Mouse (Mus musculus): Measurements from ENCODE around the gene Prss53.

Prss53 gene

GRCm38 (mm10) chr7:127890798-127891197, at the start of gene Prss53:
Gene Prss53 (minus strand): TSS chr7:127890970.
- no peak for DNase-seq (ENCODE audit: low spot score in 2 of 2)

- DNase-seq (ENCODE audit: low spot score in 2 of 2) = no peak
These were observed 45.6 kb upstream of the Prss53 start for GRCm38 (mm10) chr7:127936216-127936884.

GRCm38 (mm10) chr7:127935748-127936159, 45.0 kb upstream of the Prss53 start:
- DNase-seq (ENCODE audit: low spot score in 2 of 2) = no peak

- peak; percentile 88 to 94 for DNase-seq (ENCODE audit: low spot score in 2 of 2)
These were observed 44.4 kb upstream of the Prss53 start for GRCm38 (mm10) chr7:127935028-127935722.

GRCm38 (mm10) chr7:127934075-127934474, 43.3 kb upstream of the Prss53 start:
- no peak for DNase-seq (ENCODE audit: low spot score in 2 of 2)

- DNase-seq (ENCODE audit: low spot score in 2 of 2) = no peak
These were observed 41.7 kb upstream of the Prss53 start for GRCm38 (mm10) chr7:127932273-127933031.

- no peak for DNase-seq (ENCODE audit: low spot score in 2 of 2)
These were observed 40.8 kb upstream of the Prss53 start for GRCm38 (mm10) chr7:127931351-127932135.

- DNase-seq (ENCODE audit: low spot score in 2 of 2) = no peak
These were observed 39.9 kb upstream of the Prss53 start for GRCm38 (mm10) chr7:127930636-127931035.

GRCm38 (mm10) chr7:127929923-127930322, 39.2 kb upstream of the Prss53 start, which contains the start of gene Prss8:
Gene Prss8 (minus strand): TSS chr7:127930104.
- DNase-seq (ENCODE audit: low spot score in 2 of 2) = no peak

- DNase-seq (ENCODE audit: low spot score in 2 of 2) = no peak
These were observed 37.8 kb upstream of the Prss53 start for GRCm38 (mm10) chr7:127928596-127928995.

GRCm38 (mm10) chr7:127927726-127928125, 37.0 kb upstream of the Prss53 start:
- DNase-seq (ENCODE audit: low spot score in 2 of 2) = no peak

GRCm38 (mm10) chr7:127926846-127927245, 36.1 kb upstream of the Prss53 start:
- DNase-seq (ENCODE audit: low spot score in 2 of 2) = no peak

GRCm38 (mm10) chr7:127926066-127926465, 35.3 kb upstream of the Prss53 start:
- no peak for DNase-seq (ENCODE audit: low spot score in 2 of 2)

- no peak for DNase-seq (ENCODE audit: low spot score in 2 of 2)
These were observed 34.5 kb upstream of the Prss53 start for GRCm38 (mm10) chr7:127925252-127925651.

- DNase-seq (ENCODE audit: low spot score in 2 of 2) = no peak
These were observed 32.9 kb upstream of the Prss53 start for GRCm38 (mm10) chr7:127923714-127924113.

GRCm38 (mm10) chr7:127922451-127923275, 31.9 kb upstream of the Prss53 start:
- no peak for DNase-seq (ENCODE audit: low spot score in 2 of 2)

- no peak for DNase-seq (ENCODE audit: low spot score in 2 of 2)
These were observed 30.7 kb upstream of the Prss53 start for GRCm38 (mm10) chr7:127921516-127921915.

- no peak for DNase-seq (ENCODE audit: low spot score in 2 of 2)
These were observed 28.5 kb upstream of the Prss53 start for GRCm38 (mm10) chr7:127919290-127919689.

- no peak for DNase-seq (ENCODE audit: low spot score in 2 of 2)
These were observed 27.4 kb upstream of the Prss53 start for GRCm38 (mm10) chr7:127918203-127918602.

- DNase-seq (ENCODE audit: low spot score in 2 of 2) = no peak
These were observed 24.5 kb upstream of the Prss53 start for GRCm38 (mm10) chr7:127915293-127915692.

GRCm38 (mm10) chr7:127912938-127913337, 22.2 kb upstream of the Prss53 start:
- no peak for DNase-seq (ENCODE audit: low spot score in 2 of 2)

All from frontal cortex, postnatal 25 days (tissue).